Mouse (Mus musculus): Measurements from ENCODE around the gene Cpsf4. TPM values are rescaled to one million over a fixed set of nuclear protein-coding genes. Genes with fewer than 3 reads are reported as not detected.
"Not testable (repeated sequence)": the region's sequence is repeated elsewhere in the genome, so short reads cannot be mapped to it uniquely, and the experiment has no call there.

Gene Cpsf4
- polyA plus RNA-seq, 1 experiment = 20.1 TPM

GRCm38 (mm10) chr5:145201321-145201991 is 34.4 kb downstream of the Cpsf4 start, which contains the start of gene Zkscan14:
Zkscan14 (minus strand) TSS chr5:145201868.
- TF ChIP-seq CTCF (IDR thresholded peaks at IDR 0.05; ENCODE audit: borderline replicate concordance, insufficient read depth, low read length) (no peak), POLR2A (IDR thresholded peaks at IDR 0.05; ENCODE audit: low read depth, low read length) (peak; percentile 54)
- Histone ChIP-seq H3K27ac (ENCODE audit: insufficient read depth, low read length) (no peak within 1 kb of the TSS), H3K4me3 (ENCODE audit: insufficient read depth, low read length) (peak within 1 kb of the TSS; percentile 87), H3K4me1 (ENCODE audit: control insufficient read depth, insufficient read depth, low read length) (no peaks in the 10 kb centered on the region; the same call in 1 of the 2 replicates)

GRCm38 (mm10) chr5:145202446-145202845 is 35.4 kb downstream of the Cpsf4 start:
- Histone ChIP-seq H3K27ac (ENCODE audit: insufficient read depth, low read length) (no peak overlapping the region), H3K4me3 (ENCODE audit: insufficient read depth, low read length) (no peak overlapping the region), H3K4me1 (ENCODE audit: control insufficient read depth, insufficient read depth, low read length) (no peaks in the 10 kb centered on the region; the same call in 1 of the 2 replicates)
- TF ChIP-seq CTCF (IDR thresholded peaks at IDR 0.05; ENCODE audit: borderline replicate concordance, insufficient read depth, low read length) = no peak
- TF ChIP-seq POLR2A (IDR thresholded peaks at IDR 0.05; ENCODE audit: low read depth, low read length) = no peak

GRCm38 (mm10) chr5:145203936-145204691 is 37.1 kb downstream of the Cpsf4 start, which contains the start of gene Zkscan5:
Zkscan5 (plus strand) TSS chr5:145204562.
- H3K27ac ChIP-seq (ENCODE audit: insufficient read depth, low read length) = peak within 1 kb of the TSS; percentile 84
- peak; percentile 88 for TF ChIP-seq POLR2A (IDR thresholded peaks at IDR 0.05; ENCODE audit: low read depth, low read length)
- no peak for TF ChIP-seq CTCF (IDR thresholded peaks at IDR 0.05; ENCODE audit: borderline replicate concordance, insufficient read depth, low read length)
- no peaks in the 10 kb centered on the region; the same call in 1 of the 2 replicates for H3K4me1 ChIP-seq (ENCODE audit: control insufficient read depth, insufficient read depth, low read length)
- peak within 1 kb of the TSS; percentile 79 for H3K4me3 ChIP-seq (ENCODE audit: insufficient read depth, low read length)

GRCm38 (mm10) chr5:145205041-145205440 is 38.0 kb downstream of the Cpsf4 start:
- H3K4me1 ChIP-seq (ENCODE audit: control insufficient read depth, insufficient read depth, low read length) = no peaks in the 10 kb centered on the region; the same call in 1 of the 2 replicates
- H3K4me3 ChIP-seq (ENCODE audit: insufficient read depth, low read length) = peak overlapping the region; percentile 51
- peak overlapping the region; percentile 47 for H3K27ac ChIP-seq (ENCODE audit: insufficient read depth, low read length)
- no peak for TF ChIP-seq CTCF (IDR thresholded peaks at IDR 0.05; ENCODE audit: borderline replicate concordance, insufficient read depth, low read length)
- 0 out of 2 replicates have a peak, but pooled peaks have one; percentile 21 for TF ChIP-seq POLR2A (IDR thresholded peaks at IDR 0.05; ENCODE audit: low read depth, low read length)

- TF ChIP-seq CTCF (IDR thresholded peaks at IDR 0.05; ENCODE audit: borderline replicate concordance, insufficient read depth, low read length) = no peak
- TF ChIP-seq POLR2A (IDR thresholded peaks at IDR 0.05; ENCODE audit: low read depth, low read length) = no peak
- Histone ChIP-seq H3K4me3 (ENCODE audit: insufficient read depth, low read length) (no peak overlapping the region), H3K27ac (ENCODE audit: insufficient read depth, low read length) (no peak overlapping the region), H3K4me1 (ENCODE audit: control insufficient read depth, insufficient read depth, low read length) (no peaks in the 10 kb centered on the region)
These were observed 40.4 kb downstream of the Cpsf4 start for GRCm38 (mm10) chr5:145207385-145207784.

GRCm38 (mm10) chr5:145207954-145208353 is 40.9 kb downstream of the Cpsf4 start:
- TF ChIP-seq CTCF (IDR thresholded peaks at IDR 0.05; ENCODE audit: borderline replicate concordance, insufficient read depth, low read length) (no peak), POLR2A (IDR thresholded peaks at IDR 0.05; ENCODE audit: low read depth, low read length) (no peak)
- no peaks in the 10 kb centered on the region for H3K4me1 ChIP-seq (ENCODE audit: control insufficient read depth, insufficient read depth, low read length)
- H3K27ac ChIP-seq (ENCODE audit: insufficient read depth, low read length) = no peak overlapping the region
- no peak overlapping the region for H3K4me3 ChIP-seq (ENCODE audit: insufficient read depth, low read length)

GRCm38 (mm10) chr5:145208391-145208790 is 41.4 kb downstream of the Cpsf4 start:
- H3K4me3 ChIP-seq (ENCODE audit: insufficient read depth, low read length); H3K4me1 ChIP-seq (ENCODE audit: control insufficient read depth, insufficient read depth, low read length); H3K27ac ChIP-seq (ENCODE audit: insufficient read depth, low read length): not testable (repeated sequence)

GRCm38 (mm10) chr5:145211340-145211739 is 44.3 kb downstream of the Cpsf4 start:
- no peak for TF ChIP-seq CTCF (IDR thresholded peaks at IDR 0.05; ENCODE audit: borderline replicate concordance, insufficient read depth, low read length)
- TF ChIP-seq POLR2A (IDR thresholded peaks at IDR 0.05; ENCODE audit: low read depth, low read length) = no peak

GRCm38 (mm10) chr5:145212216-145212615 is 45.2 kb downstream of the Cpsf4 start:
- TF ChIP-seq POLR2A (IDR thresholded peaks at IDR 0.05; ENCODE audit: low read depth, low read length) (no peak), CTCF (IDR thresholded peaks at IDR 0.05; ENCODE audit: borderline replicate concordance, insufficient read depth, low read length) (no peak)
- Histone ChIP-seq H3K4me3 (ENCODE audit: insufficient read depth, low read length) (no peak overlapping the region), H3K4me1 (ENCODE audit: control insufficient read depth, insufficient read depth, low read length) (no peaks in the 10 kb centered on the region), H3K27ac (ENCODE audit: insufficient read depth, low read length) (no peak overlapping the region)

More at GRCm38 (mm10) chr5:145211340-145211739, 44.3 kb downstream of the Cpsf4 start:
- Histone ChIP-seq H3K27ac (ENCODE audit: insufficient read depth, low read length) (no peak overlapping the region), H3K4me1 (ENCODE audit: control insufficient read depth, insufficient read depth, low read length) (no peaks in the 10 kb centered on the region), H3K4me3 (ENCODE audit: insufficient read depth, low read length) (no peak overlapping the region)

- TF ChIP-seq CTCF (IDR thresholded peaks at IDR 0.05; ENCODE audit: borderline replicate concordance, insufficient read depth, low read length) (no peak), POLR2A (IDR thresholded peaks at IDR 0.05; ENCODE audit: low read depth, low read length) (no peak)
- Histone ChIP-seq H3K27ac (ENCODE audit: insufficient read depth, low read length) (no peak overlapping the region), H3K4me3 (ENCODE audit: insufficient read depth, low read length) (no peak overlapping the region), H3K4me1 (ENCODE audit: control insufficient read depth, insufficient read depth, low read length) (no peaks in the 10 kb centered on the region)
These were observed 46.5 kb downstream of the Cpsf4 start for GRCm38 (mm10) chr5:145213505-145213904.

Data from embryonic fibroblast, embryonic 13.5 days (primary cell).